ENCODE assay signal across 8 mouse cellular contexts in the genomic region with DNA sequence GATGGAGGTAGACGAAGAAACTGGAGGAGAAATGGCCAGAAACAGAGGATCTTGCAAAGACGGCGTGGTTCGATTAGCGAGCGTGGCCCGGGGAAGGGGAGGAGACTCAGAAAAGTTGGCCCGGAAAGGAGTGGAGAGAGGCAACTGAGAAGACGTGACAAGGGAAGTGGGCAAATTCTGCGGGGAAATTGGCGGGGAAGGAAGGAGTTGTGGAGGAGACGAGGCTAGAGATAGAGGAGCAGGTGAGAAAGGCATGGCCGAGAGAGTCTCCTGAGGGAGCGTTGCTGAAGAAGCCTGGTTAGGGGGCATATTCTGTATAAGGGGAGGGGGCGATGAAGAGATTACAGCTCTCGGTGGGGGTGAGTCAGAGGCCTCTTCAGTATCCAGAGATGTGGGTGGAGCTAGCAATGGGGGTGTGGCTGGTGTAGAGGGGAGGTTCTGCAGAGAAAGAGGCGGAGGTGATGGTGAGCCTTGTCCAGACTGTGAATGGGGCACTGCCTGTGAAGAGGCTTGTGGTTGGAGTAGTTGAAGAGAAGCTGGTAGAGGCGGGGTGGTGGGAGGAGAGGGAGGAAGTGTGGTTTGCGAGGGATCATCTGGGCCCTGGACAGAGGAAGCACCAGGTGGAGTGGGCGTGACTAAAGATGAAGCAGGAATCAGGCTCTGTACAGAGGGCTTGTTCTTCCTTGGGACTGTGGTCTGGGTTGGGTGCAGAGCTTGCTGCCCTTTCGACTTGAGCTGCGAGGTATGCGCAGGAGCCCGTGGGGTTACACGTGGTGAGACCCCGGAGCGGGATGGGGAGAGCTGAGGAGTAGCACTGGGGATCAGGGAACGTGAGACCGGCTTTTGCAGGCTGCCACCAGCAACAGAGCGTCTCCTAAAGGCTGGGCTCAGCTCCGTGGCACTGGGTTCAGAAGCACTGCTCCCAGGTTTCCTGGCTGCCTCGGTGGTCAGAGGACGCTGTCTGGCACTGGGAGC. TPM values are rescaled to one million over a fixed set of nuclear protein-coding genes. Genes with fewer than 3 reads are reported as not detected.
DNase-seq lines count a peak whose midpoint lies in the region; ATAC-seq lines count a peak whose summit lies in the region.

No protein-coding gene starts in this region.

- DNase-seq in 3T3-L1 (ENCODE audit: low read depth, low spot score) = peak; percentile 21
- peak; percentile 89 for DNase-seq in R1 (ENCODE audit: low read depth, low spot score)
- no peak for DNase-seq in midbrain, embryonic 14.5 days
- peak; percentile 76 for DNase-seq in testis, postnatal 10 days (ENCODE audit: low spot score)
- no peak for DNase-seq in cerebellum, postnatal 25 days

- ATAC-seq in erythroblast, adult 5-6 weeks (replicated peaks; ENCODE audit: low FRiP score, poor library complexity, severe bottlenecking) = peak; percentile 56; the same call in 1 of the 2 replicates
- no peak for ATAC-seq in hindbrain, embryonic 13.5 days (ENCODE audit: low FRiP score)
- ATAC-seq in limb, embryonic 15.5 days (ENCODE audit: insufficient number of reproducible peaks, low FRiP score, low TSS enrichment, low read depth) = 0 out of 2 replicates have a peak, but pooled peaks have one; percentile 53
- ATAC-seq in midbrain, embryonic 14.5 days (ENCODE audit: low FRiP score, low TSS enrichment) = no peak

- 10% methylated on average over 33 of the region's 33 CpGs for WGBS in hindbrain, embryonic 13.5 days
- 8% methylated on average over 33 of the region's 33 CpGs for WGBS in limb, embryonic 15.5 days
- 16% methylated on average over 33 of the region's 33 CpGs for WGBS in midbrain, embryonic 14.5 days

- H3K4me2 ChIP-seq in hindbrain, embryonic 13.5 days = peak overlapping the region; percentile 87
- H3K4me2 ChIP-seq in limb, embryonic 15.5 days = peak overlapping the region; percentile 94
- H3K4me2 ChIP-seq in midbrain, embryonic 14.5 days (ENCODE audit: low read length) = peak overlapping the region; percentile 96

- H3K27me3 ChIP-seq in hindbrain, embryonic 13.5 days = no peaks in the 10 kb centered on the region
- H3K27me3 ChIP-seq in limb, embryonic 15.5 days = peaks cover 49% of the 10 kb centered on the region
- H3K27me3 ChIP-seq in midbrain, embryonic 14.5 days (ENCODE audit: control insufficient read depth, insufficient read depth, low read length) = no peaks in the 10 kb centered on the region

- peak overlapping the region; percentile 50 for H3K4me3 ChIP-seq in hindbrain, embryonic 13.5 days
- peak overlapping the region; percentile 44 for H3K4me3 ChIP-seq in limb, embryonic 15.5 days
- peak overlapping the region; percentile 46 for H3K4me3 ChIP-seq in midbrain, embryonic 14.5 days (replicated peaks; ENCODE audit: low read depth, low read length)

- peaks cover 31% of the 10 kb centered on the region for H3K36me3 ChIP-seq in hindbrain, embryonic 13.5 days
- peaks cover 10% of the 10 kb centered on the region for H3K36me3 ChIP-seq in limb, embryonic 15.5 days
- peaks cover 36% of the 10 kb centered on the region for H3K36me3 ChIP-seq in midbrain, embryonic 14.5 days (ENCODE audit: control insufficient read depth, insufficient read depth, low read length)

- H3K4me1 ChIP-seq in hindbrain, embryonic 13.5 days (replicated peaks) = peaks cover 59% of the 10 kb centered on the region
- peaks cover 36% of the 10 kb centered on the region for H3K4me1 ChIP-seq in limb, embryonic 15.5 days
- H3K4me1 ChIP-seq in midbrain, embryonic 14.5 days (ENCODE audit: control insufficient read depth, insufficient read depth, low read length) = peaks cover 41% of the 10 kb centered on the region

- H3K9ac ChIP-seq in hindbrain, embryonic 13.5 days = peak overlapping the region; percentile 93
- H3K9ac ChIP-seq in limb, embryonic 15.5 days = peak overlapping the region; percentile 23; the same call in 1 of the 2 replicates
- peak overlapping the region; percentile 66 for H3K9ac ChIP-seq in midbrain, embryonic 14.5 days (replicated peaks; ENCODE audit: low read length)

- H3K9me3 ChIP-seq in hindbrain, embryonic 13.5 days = no peaks in the 10 kb centered on the region
- no peaks in the 10 kb centered on the region for H3K9me3 ChIP-seq in limb, embryonic 15.5 days
- no peaks in the 10 kb centered on the region for H3K9me3 ChIP-seq in midbrain, embryonic 14.5 days (ENCODE audit: control insufficient read depth, low read length)

- peak overlapping the region; percentile 63; the same call in 1 of the 2 replicates for H3K27ac ChIP-seq in hindbrain, embryonic 13.5 days
- peak overlapping the region; percentile 22; the same call in 1 of the 2 replicates for H3K27ac ChIP-seq in limb, embryonic 15.5 days
- H3K27ac ChIP-seq in midbrain, embryonic 14.5 days (replicated peaks; ENCODE audit: low read depth, low read length) = peak overlapping the region; percentile 55

RNA-seq across cellular contexts. Expression of gene Prr36, which starts 3.0 kb away (rescaled TPM):
- not detected in 2 replicates for total RNA-seq in erythroblast, adult 5-6 weeks (2015; ENCODE audit: low replicate concordance)
- 0.09 TPM in 1 of 2 replicates, not detected in the other for total RNA-seq in erythroblast, adult 5-6 weeks (2017; ENCODE audit: low replicate concordance)
- 40.2 and 47.7 TPM in 2 replicates for polyA plus RNA-seq in hindbrain, embryonic 13.5 days (2015; fragmentation: Nextera tagmentation; extraction: Ambion mirVana)
- 0.73 and 0.86 TPM in 2 replicates for polyA plus RNA-seq in limb, embryonic 15.5 days (2015; fragmentation: Nextera tagmentation; extraction: Ambion mirVana)
- 51.8 and 67.1 TPM in 2 replicates for polyA plus RNA-seq in midbrain, embryonic 14.5 days (2014; fragmentation: Nextera tagmentation; extraction: Ambion mirVana)

RNA-seq across cellular contexts. Expression of gene Lrrc8e, which starts 12.3 kb away (rescaled TPM):
- total RNA-seq in erythroblast, adult 5-6 weeks (2015; ENCODE audit: low replicate concordance) = not detected in 2 replicates
- not detected in 2 replicates for total RNA-seq in erythroblast, adult 5-6 weeks (2017; ENCODE audit: low replicate concordance)
- polyA plus RNA-seq in hindbrain, embryonic 13.5 days (2015; fragmentation: Nextera tagmentation; extraction: Ambion mirVana) = not detected in 2 replicates
- polyA plus RNA-seq in limb, embryonic 15.5 days (2015; fragmentation: Nextera tagmentation; extraction: Ambion mirVana) = 2.3 TPM in 2 replicates
- 0.07 TPM in 1 of 2 replicates, not detected in the other for polyA plus RNA-seq in midbrain, embryonic 14.5 days (2014; fragmentation: Nextera tagmentation; extraction: Ambion mirVana)

RNA-seq across cellular contexts. Expression of gene Map2k7, which starts 24.2 kb away (rescaled TPM):
- 16.3 and 22.4 TPM in 2 replicates for total RNA-seq in erythroblast, adult 5-6 weeks (2015; ENCODE audit: low replicate concordance)
- total RNA-seq in erythroblast, adult 5-6 weeks (2017; ENCODE audit: low replicate concordance) = 6.6 and 8.6 TPM in 2 replicates
- polyA plus RNA-seq in hindbrain, embryonic 13.5 days (2015; fragmentation: Nextera tagmentation; extraction: Ambion mirVana) = 28.5 and 30.8 TPM in 2 replicates
- polyA plus RNA-seq in limb, embryonic 15.5 days (2015; fragmentation: Nextera tagmentation; extraction: Ambion mirVana) = 25.1 and 27.1 TPM in 2 replicates
- 21.9 and 30.1 TPM in 2 replicates for polyA plus RNA-seq in midbrain, embryonic 14.5 days (2014; fragmentation: Nextera tagmentation; extraction: Ambion mirVana)

RNA-seq across cellular contexts. Expression of gene Gm49320, which starts 24.4 kb away (rescaled TPM):
- 0.84 TPM in 1 of 2 replicates, not detected in the other for total RNA-seq in erythroblast, adult 5-6 weeks (2015; ENCODE audit: low replicate concordance)
- not detected in 2 replicates for total RNA-seq in erythroblast, adult 5-6 weeks (2017; ENCODE audit: low replicate concordance)
- polyA plus RNA-seq in hindbrain, embryonic 13.5 days (2015; fragmentation: Nextera tagmentation; extraction: Ambion mirVana) = 1.00 and 1.7 TPM in 2 replicates
- polyA plus RNA-seq in limb, embryonic 15.5 days (2015; fragmentation: Nextera tagmentation; extraction: Ambion mirVana) = 0.90 and 1.4 TPM in 2 replicates
- 0.70 and 0.80 TPM in 2 replicates for polyA plus RNA-seq in midbrain, embryonic 14.5 days (2014; fragmentation: Nextera tagmentation; extraction: Ambion mirVana)

RNA-seq across cellular contexts. Expression of gene Tgfbr3l, which starts 33.7 kb away (rescaled TPM):
- total RNA-seq in erythroblast, adult 5-6 weeks (2015; ENCODE audit: low replicate concordance) = 6.1 TPM in 1 of 2 replicates, not detected in the other
- total RNA-seq in erythroblast, adult 5-6 weeks (2017; ENCODE audit: low replicate concordance) = 0.43 TPM in 1 of 2 replicates, not detected in the other
- polyA plus RNA-seq in hindbrain, embryonic 13.5 days (2015; fragmentation: Nextera tagmentation; extraction: Ambion mirVana) = 5.0 and 5.2 TPM in 2 replicates
- 2.8 and 4.2 TPM in 2 replicates for polyA plus RNA-seq in limb, embryonic 15.5 days (2015; fragmentation: Nextera tagmentation; extraction: Ambion mirVana)
- polyA plus RNA-seq in midbrain, embryonic 14.5 days (2014; fragmentation: Nextera tagmentation; extraction: Ambion mirVana) = 4.6 and 5.0 TPM in 2 replicates

Comparison
In these comparisons a context has a peak if more than half of its experiments do, and no peak if none do; other contexts are left out.
1. DNase-seq: peak in 3T3-L1 (single experiment), R1 (single experiment) and testis, postnatal 10 days (single experiment); none in midbrain, embryonic 14.5 days (single experiment) and cerebellum, postnatal 25 days (0 of 2).
2. ATAC-seq: peak in erythroblast, adult 5-6 weeks (single experiment) and limb, embryonic 15.5 days (single experiment); none in hindbrain, embryonic 13.5 days (single experiment) and midbrain, embryonic 14.5 days (single experiment).
3. H3K9ac ChIP-seq: peak in every context shown above with its lines; median percentile 93 in hindbrain, embryonic 13.5 days; 66 in midbrain, embryonic 14.5 days; 23 in limb, embryonic 15.5 days.
4. RNA of gene Prr36, which starts 3.0 kb away (polyA plus RNA-seq): 51.8 to 67.1 TPM in midbrain, embryonic 14.5 days and 40.2 to 47.7 TPM in hindbrain, embryonic 13.5 days; 0.73 to 0.86 TPM in limb, embryonic 15.5 days; every median in the first group is over 10 times any median in the second.
5. Peak in every context shown above with its lines, with median percentiles within 50 percentile points of each other: H3K27ac ChIP-seq, H3K4me2 ChIP-seq and H3K4me3 ChIP-seq.